Mouse (Mus musculus) Muller cell, postnatal 12 days (primary cell): ENCODE measurements around the gene Dek.

Experiments used
- DNase-seq: peaks from one replicate; pipeline ENCODE4 v3.0.0-alpha.2; 2015; ENCODE audit errors: inconsistent ontology term

Gene Dek

DNA sequence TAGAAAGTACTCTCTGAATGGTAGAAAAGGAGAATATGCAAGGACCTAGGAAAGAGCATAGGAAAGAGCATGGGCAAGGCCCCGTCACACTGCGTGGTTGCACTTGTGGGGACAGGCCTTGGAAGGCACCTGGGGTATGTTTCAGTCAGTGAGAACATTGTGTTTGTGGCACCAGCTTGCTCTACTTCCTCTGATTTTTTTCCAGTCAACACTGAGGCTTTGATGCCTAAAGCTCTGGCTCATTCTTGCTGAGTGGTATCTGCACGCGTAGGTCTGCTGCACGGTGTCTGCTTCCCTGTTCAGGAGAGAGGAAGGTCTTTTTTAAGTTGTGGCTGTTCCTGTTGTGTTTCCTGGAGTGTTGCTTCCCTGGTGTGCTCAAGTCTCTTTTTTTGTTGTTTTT is 49.2 kb downstream of the Dek start:
- no peak for DNase-seq

DNA sequence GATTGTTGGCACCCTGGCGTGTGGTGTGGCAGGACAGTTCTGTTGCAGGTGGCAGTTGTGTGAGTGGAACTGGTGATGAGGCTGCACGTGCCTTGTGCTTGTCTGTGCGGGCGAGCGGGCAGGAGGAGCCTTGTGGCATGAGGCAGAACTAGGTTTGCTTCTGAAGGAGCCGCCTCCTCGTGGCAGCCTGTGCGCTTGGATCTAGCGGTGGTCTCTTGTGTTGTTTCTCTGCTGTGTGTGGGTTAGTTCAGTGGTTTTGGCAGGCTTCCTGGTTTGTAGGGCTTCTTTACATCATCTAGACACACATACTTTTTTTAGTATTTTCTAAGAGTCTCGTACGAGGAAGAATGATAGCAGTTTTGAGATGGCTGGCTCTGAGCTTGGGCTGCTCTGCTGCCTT is 49.9 kb downstream of the Dek start:
- no peak for DNase-seq

DNA sequence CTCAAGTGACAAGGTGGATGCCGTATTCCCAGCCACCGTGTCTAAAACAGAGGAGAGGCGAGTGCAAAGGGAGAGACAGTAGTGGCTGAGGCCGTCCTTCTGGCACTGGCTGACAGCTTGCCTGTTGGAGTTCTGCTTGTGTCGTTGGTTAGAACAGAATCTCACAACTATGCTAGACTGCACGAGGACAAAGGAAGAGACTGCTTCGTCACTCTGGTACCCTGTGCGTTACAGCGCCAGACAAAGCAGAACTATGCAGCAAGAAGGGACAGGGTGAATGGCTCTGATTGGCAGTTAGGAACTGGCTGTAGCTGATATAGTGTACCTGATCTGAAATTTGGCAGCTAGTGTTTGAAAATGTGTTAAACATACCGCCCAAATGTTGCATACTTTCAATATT is 52.0 kb downstream of the Dek start:
- DNase-seq, result peak; percentile 86

- DNase-seq, result no peak
Observed at GRCm38 (mm10) chr13:47050009-47050408, 56.0 kb downstream of the Dek start.

- DNase-seq, result no peak
Observed at GRCm38 (mm10) chr13:47047996-47048395, 58.0 kb downstream of the Dek start.

- DNase-seq, result no peak
Observed at GRCm38 (mm10) chr13:47044617-47044947, 61.4 kb downstream of the Dek start, which contains the start of gene Tpmt. Tpmt (minus strand) TSS chr13:47044737.

DNA sequence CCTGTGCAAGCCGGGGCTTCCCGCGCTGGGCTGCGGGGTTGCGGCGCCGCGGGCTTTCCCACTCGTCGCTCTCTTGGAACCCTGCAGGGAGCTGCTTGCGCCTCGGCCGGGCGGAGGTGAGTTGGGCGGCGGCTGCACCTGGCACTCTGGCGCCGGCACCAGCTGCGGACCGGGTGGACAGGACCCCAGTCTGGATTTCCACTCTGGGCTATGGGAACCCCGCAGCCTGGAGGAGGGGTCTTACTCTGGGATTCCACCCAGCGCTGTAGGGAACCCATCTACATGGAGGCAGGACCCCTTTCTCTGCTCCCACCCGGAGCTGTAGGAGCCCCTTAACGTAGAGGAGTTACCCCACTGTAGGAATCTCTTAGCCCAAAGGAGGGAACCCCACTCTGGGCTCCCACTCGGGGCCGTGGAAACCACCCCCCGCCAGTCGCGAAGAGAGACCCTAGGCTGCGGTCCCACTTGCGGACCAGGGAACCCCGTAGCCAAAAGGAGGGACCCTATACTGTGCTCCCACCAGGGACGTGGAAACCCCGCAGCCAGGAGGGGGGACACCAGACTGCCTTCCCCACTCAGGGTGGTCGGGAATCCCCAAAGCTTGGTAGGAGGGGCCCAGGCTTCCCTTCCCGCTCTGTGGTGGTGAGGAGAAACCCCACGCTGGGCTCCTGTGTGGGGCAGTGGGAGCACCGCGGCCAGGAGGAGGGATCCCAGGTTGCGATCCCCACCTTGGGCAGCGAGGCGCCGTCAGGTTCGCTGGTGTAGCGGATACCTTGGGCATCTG is 62.0 kb downstream of the Dek start:
- DNase-seq, result peak; percentile 31

GRCm38 (mm10) chr13:47043030-47043680 is 62.8 kb downstream of the Dek start, which contains the start of gene Kdm1b:
Kdm1b (plus strand) TSS chr13:47043499.
- DNase-seq, result peak; percentile 100

DNA sequence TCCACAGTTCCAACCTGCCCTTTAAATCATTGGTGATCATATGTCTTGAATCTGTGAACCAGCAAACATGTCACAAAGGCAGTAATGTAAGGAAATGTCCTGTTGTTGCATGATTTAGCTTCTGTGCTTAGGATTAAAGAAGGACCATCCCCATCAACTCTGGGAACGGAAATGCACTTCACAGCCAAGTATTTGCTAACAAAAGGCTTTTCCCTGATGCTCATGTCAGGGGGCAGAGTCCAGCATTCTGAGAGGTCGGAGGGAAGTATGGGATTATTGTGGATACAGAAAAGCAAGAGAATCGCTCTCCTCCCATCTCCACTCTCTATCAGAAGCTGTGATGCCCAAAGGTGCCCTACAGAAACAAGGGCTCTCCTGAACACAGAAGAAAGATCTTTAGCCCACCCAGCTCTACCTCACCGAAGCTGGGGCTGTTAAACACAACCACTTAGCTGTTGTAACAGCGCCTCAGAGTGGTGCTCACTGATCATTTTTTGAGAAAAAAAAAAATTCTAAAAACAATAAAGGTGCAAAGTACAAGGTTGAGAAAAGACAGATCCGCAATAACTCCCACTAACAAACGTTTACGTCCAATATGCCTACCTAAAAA is 63.9 kb downstream of the Dek start:
- peak; percentile 6 for DNase-seq

GRCm38 (mm10) chr13:47040061-47040460 is 65.9 kb downstream of the Dek start:
- DNase-seq, result no peak

- DNase-seq, result no peak
Observed at GRCm38 (mm10) chr13:47037946-47038345, 68.1 kb downstream of the Dek start.
